In the genomic region with DNA sequence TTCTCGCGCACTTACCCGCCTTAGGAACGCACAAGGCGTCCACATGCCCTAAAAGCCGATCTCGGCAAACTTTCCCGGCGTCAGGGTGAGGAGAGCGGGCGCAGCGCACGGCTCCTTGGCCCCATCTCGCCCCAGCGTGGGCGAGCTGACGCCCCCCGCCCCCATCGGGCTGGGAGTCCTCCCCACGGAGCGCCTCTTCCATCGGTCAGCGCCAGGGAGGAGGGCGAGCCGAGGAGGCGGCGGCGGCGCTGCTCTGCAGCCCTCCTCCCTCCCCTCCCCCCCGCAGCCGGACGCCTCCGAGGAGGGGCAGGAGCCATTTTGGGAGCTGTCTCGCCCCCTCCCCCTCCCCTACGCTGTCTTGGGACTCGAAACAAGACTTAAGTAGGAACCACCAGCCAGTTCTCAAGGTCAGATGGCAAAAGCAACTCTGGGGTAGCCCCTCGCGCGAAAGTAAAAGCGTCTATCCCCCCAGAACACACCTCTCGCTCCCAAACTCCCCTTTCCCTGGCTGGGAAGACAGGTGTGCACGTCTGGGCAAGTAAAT, we compare ENCODE assay signal across 8 mouse cellular contexts. TPM values are rescaled to one million over a fixed set of nuclear protein-coding genes. Genes with fewer than 3 reads are reported as not detected.
A peak's percentile ranks its signal among the peaks of the same experiment; 100 is the strongest.
DNase-seq lines count a peak whose midpoint lies in the region; ATAC-seq lines count a peak whose summit lies in the region.

No protein-coding gene starts in this region.

- H3K9me3 ChIP-seq in hindbrain, embryonic 16.5 days (ENCODE audit: control insufficient read depth, low read length): no peaks in the 10 kb centered on the region
- no peaks in the 10 kb centered on the region for H3K9me3 ChIP-seq in megakaryocyte, embryonic 14.5 days

- WGBS in hindbrain, embryonic 16.5 days: 0% methylated on average over 31 of the region's 42 CpGs

- ATAC-seq in hindbrain, embryonic 16.5 days: peak; percentile 5; the same call in 1 of the 2 replicates

- peaks cover 28% of the 10 kb centered on the region for H3K4me1 ChIP-seq in hindbrain, embryonic 16.5 days (ENCODE audit: control insufficient read depth, insufficient read depth, low read depth, low read length)
- peaks cover 47% of the 10 kb centered on the region for H3K4me1 ChIP-seq in megakaryocyte, embryonic 14.5 days

- peak overlapping the region; percentile 84 for H3K4me2 ChIP-seq in hindbrain, embryonic 16.5 days (ENCODE audit: low read length)

- H3K36me3 ChIP-seq in hindbrain, embryonic 16.5 days (ENCODE audit: control insufficient read depth, insufficient read depth, low read length): peaks cover 12% of the 10 kb centered on the region
- H3K36me3 ChIP-seq in megakaryocyte, embryonic 14.5 days (replicated peaks; ENCODE audit: low read length): peaks cover 52% of the 10 kb centered on the region

- H3K9ac ChIP-seq in hindbrain, embryonic 16.5 days (ENCODE audit: low read depth, low read length): peak overlapping the region; percentile 99

- H3K27ac ChIP-seq in hindbrain, embryonic 16.5 days (ENCODE audit: low read depth, low read length): peak overlapping the region; percentile 100

- DNase-seq in R1 (ENCODE audit: low read depth, low spot score): peak; percentile 88
- peak; percentile 91 to 96 for DNase-seq in cerebellum, postnatal 25 days
- peak; percentile 91 for DNase-seq in gastrocnemius, adult 18-20 months (ENCODE audit: low spot score)
- DNase-seq in left cerebral cortex, postnatal 10 days (ENCODE audit: extremely low spot score in 1 of 2, low spot score in 2 of 2): peak; percentile 89 to 96
- DNase-seq in right cerebral cortex, postnatal 25 days: peak; percentile 87
- peak; percentile 79 for DNase-seq in urinary bladder, postnatal 25 days (ENCODE audit: low spot score)

- H3K27me3 ChIP-seq in hindbrain, embryonic 16.5 days (replicated peaks; ENCODE audit: control insufficient read depth, insufficient read depth, low read length): no peaks in the 10 kb centered on the region
- H3K27me3 ChIP-seq in megakaryocyte, embryonic 14.5 days (replicated peaks): no peaks in the 10 kb centered on the region

- intact Hi-C loops in left cerebral cortex, postnatal 10 days (cut with DNase I): no loop called here

- peak overlapping the region; percentile 86 for H3K4me3 ChIP-seq in hindbrain, embryonic 16.5 days (ENCODE audit: low read length)
- H3K4me3 ChIP-seq in megakaryocyte, embryonic 14.5 days (replicated peaks): peak overlapping the region; percentile 96

RNA-seq across cellular contexts. Expression of a gene that starts 0.9 kb away (rescaled TPM):
- total RNA-seq in gastrocnemius, adult 18-20 months (2021): 1 to 10 TPM; 2.6 to 3.2 TPM
- polyA plus RNA-seq in hindbrain, embryonic 16.5 days (2015; fragmentation: Nextera tagmentation; extraction: Ambion mirVana): 20.5 and 20.9 TPM in 2 replicates
- 10 to 100 TPM; 26.6 to 27.7 TPM for total RNA-seq in left cerebral cortex, postnatal 10 days (2021)
- polyA plus RNA-seq in megakaryocyte, embryonic 14.5 days (2012; ENCODE audit: insufficient read depth, low replicate concordance): 19.3 and 32.1 TPM in 2 replicates

RNA-seq across cellular contexts. Expression of a gene that starts 2.2 kb away (rescaled TPM):
- 10 to 100 TPM; 71.6 to 77.3 TPM for total RNA-seq in gastrocnemius, adult 18-20 months (2021)
- 98.5 and 123 TPM in 2 replicates for polyA plus RNA-seq in hindbrain, embryonic 16.5 days (2015; fragmentation: Nextera tagmentation; extraction: Ambion mirVana)
- 100 to 1,000 TPM; 266 to 271 TPM for total RNA-seq in left cerebral cortex, postnatal 10 days (2021)
- polyA plus RNA-seq in megakaryocyte, embryonic 14.5 days (2012; ENCODE audit: insufficient read depth, low replicate concordance): 174 and 242 TPM in 2 replicates

RNA-seq across cellular contexts. Expression of a gene that starts 22.9 kb away (rescaled TPM):
- total RNA-seq in gastrocnemius, adult 18-20 months (2021): under 1 TPM; 0.17 to 0.53 TPM
- polyA plus RNA-seq in hindbrain, embryonic 16.5 days (2015; fragmentation: Nextera tagmentation; extraction: Ambion mirVana): 0.25 and 0.28 TPM in 2 replicates
- total RNA-seq in left cerebral cortex, postnatal 10 days (2021): 1 to 10 TPM in 1 of 2 experiments, under 1 TPM in 1; 0.99 to 1.4 TPM
- 1.5 TPM in 1 of 2 replicates, not detected in the other for polyA plus RNA-seq in megakaryocyte, embryonic 14.5 days (2012; ENCODE audit: insufficient read depth, low replicate concordance)

RNA-seq across cellular contexts. Expression of a gene that starts 28.1 kb away (rescaled TPM):
- not detected for total RNA-seq in gastrocnemius, adult 18-20 months (2021)
- polyA plus RNA-seq in hindbrain, embryonic 16.5 days (2015; fragmentation: Nextera tagmentation; extraction: Ambion mirVana): 0.14 TPM in 1 of 2 replicates, not detected in the other
- total RNA-seq in left cerebral cortex, postnatal 10 days (2021): under 1 TPM in 1 of 2 experiments, not detected in 1; 0.55 TPM
- polyA plus RNA-seq in megakaryocyte, embryonic 14.5 days (2012; ENCODE audit: insufficient read depth, low replicate concordance): 9.5 and 12.1 TPM in 2 replicates

RNA-seq across cellular contexts. Expression of a gene that starts 32.6 kb away (rescaled TPM):
- under 1 TPM; 0.16 to 0.78 TPM for total RNA-seq in gastrocnemius, adult 18-20 months (2021)
- polyA plus RNA-seq in hindbrain, embryonic 16.5 days (2015; fragmentation: Nextera tagmentation; extraction: Ambion mirVana): 0.68 and 1.5 TPM in 2 replicates
- 1 to 10 TPM; 1.2 to 1.8 TPM for total RNA-seq in left cerebral cortex, postnatal 10 days (2021)
- polyA plus RNA-seq in megakaryocyte, embryonic 14.5 days (2012; ENCODE audit: insufficient read depth, low replicate concordance): 1.1 TPM in 1 of 2 replicates, not detected in the other

Comparison
In these comparisons a context has a peak if more than half of its experiments do, and no peak if none do; other contexts are left out.
1. Peak in every context shown above with its lines: DNase-seq, ATAC-seq, H3K4me3 ChIP-seq and H3K27ac ChIP-seq.
2. RNA of a gene that starts 0.9 kb away (total RNA-seq): 26.6 to 27.7 TPM in left cerebral cortex, postnatal 10 days; 2.6 to 3.2 TPM in gastrocnemius, adult 18-20 months; every median in the first group is over 4 times any median in the second.